Mouse (Mus musculus) thymus, postnatal 14 days (tissue): ENCODE results near the gene Apobec4.
"Not testable (repeated sequence)": the region's sequence is repeated elsewhere in the genome, so short reads cannot be mapped to it uniquely, and the experiment has no call there.

ENCODE experiments used
- DNase-seq: peaks from one replicate; pipeline ENCODE4 v3.0.0; 2021

Apobec4 gene

GRCm38 (mm10) chr1:152766804-152767748 is 16.7 kb downstream of the Apobec4 start:
- no peak for DNase-seq

- DNase-seq: peak; percentile 81
These were observed 17.6 kb downstream of the Apobec4 start for GRCm38 (mm10) chr1:152767749-152768488.

GRCm38 (mm10) chr1:152771016-152771415 is 20.7 kb downstream of the Apobec4 start:
- no peak for DNase-seq

GRCm38 (mm10) chr1:152774601-152775000 is 24.2 kb downstream of the Apobec4 start:
- DNase-seq: not testable (repeated sequence)

GRCm38 (mm10) chr1:152779071-152779737 is 28.9 kb downstream of the Apobec4 start:
- peak; percentile 67 for DNase-seq

- no peak for DNase-seq
These were observed 34.3 kb downstream of the Apobec4 start for GRCm38 (mm10) chr1:152784620-152785019.

- not testable (repeated sequence) for DNase-seq
These were observed 35.1 kb downstream of the Apobec4 start for GRCm38 (mm10) chr1:152785446-152785845.

GRCm38 (mm10) chr1:152786953-152787352 is 36.6 kb downstream of the Apobec4 start:
- no peak for DNase-seq

GRCm38 (mm10) chr1:152788121-152788660 is 37.8 kb downstream of the Apobec4 start:
- DNase-seq: no peak

GRCm38 (mm10) chr1:152790254-152790653 is 39.9 kb downstream of the Apobec4 start:
- DNase-seq: peak; percentile 62

- no peak for DNase-seq
These were observed 40.5 kb downstream of the Apobec4 start for GRCm38 (mm10) chr1:152790821-152791220.

GRCm38 (mm10) chr1:152791269-152791668 is 40.9 kb downstream of the Apobec4 start:
- DNase-seq: no peak

GRCm38 (mm10) chr1:152792736-152793494 is 42.6 kb downstream of the Apobec4 start:
- DNase-seq: no peak

- no peak for DNase-seq
These were observed 43.3 kb downstream of the Apobec4 start for GRCm38 (mm10) chr1:152793495-152794130.

GRCm38 (mm10) chr1:152795688-152796255 is 45.4 kb downstream of the Apobec4 start:
- no peak for DNase-seq

GRCm38 (mm10) chr1:152796683-152797263 is 46.4 kb downstream of the Apobec4 start:
- no peak for DNase-seq

- no peak for DNase-seq
These were observed 47.8 kb downstream of the Apobec4 start for GRCm38 (mm10) chr1:152798125-152798524.

- DNase-seq: no peak
These were observed 49.5 kb downstream of the Apobec4 start, which contains the start of gene Ncf2 for GRCm38 (mm10) chr1:152799897-152800296. Gene Ncf2 (plus strand): TSS chr1:152800194.

- no peak for DNase-seq
These were observed 50.4 kb downstream of the Apobec4 start for GRCm38 (mm10) chr1:152800633-152801176.

- DNase-seq: no peak
These were observed 54.6 kb downstream of the Apobec4 start for GRCm38 (mm10) chr1:152804907-152805306.
